Mouse (Mus musculus): ENCODE measurements around the gene Dbnl. TPM values are rescaled to one million over a fixed set of nuclear protein-coding genes. Genes with fewer than 3 reads are reported as not detected.

Gene Dbnl
- total and polyA plus RNA-seq, 3 experiments: 70.3 to 124 (median 77.3) TPM

DNA sequence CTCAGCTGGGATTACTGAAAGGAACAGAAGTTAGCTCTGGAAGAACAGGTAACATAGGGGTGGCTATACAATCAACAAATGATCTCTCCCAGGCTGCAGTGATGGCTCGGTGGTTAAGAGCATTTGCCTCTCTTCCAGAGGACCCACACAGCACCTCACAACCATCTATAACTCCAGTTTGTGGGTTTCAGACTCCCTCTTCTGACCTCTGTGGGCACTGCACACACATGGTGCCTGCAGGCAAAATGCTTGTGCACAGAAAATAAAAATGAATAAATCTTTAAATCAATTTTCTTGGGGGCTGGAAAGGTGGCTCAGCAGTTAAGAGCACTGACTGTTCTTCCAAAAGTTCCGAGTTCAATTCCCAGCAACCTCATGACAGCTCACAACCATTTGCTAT is 9.8 kb upstream of the Dbnl start:
- Histone ChIP-seq H3K4me2 (ENCODE audit: insufficient read depth, low read depth, poor library complexity, severe bottlenecking) (no peak overlapping the region), H3K27ac (ENCODE audit: insufficient read depth, low read depth) (no peak overlapping the region), H3K36me3 (replicated peaks in 1 of 2; ENCODE audit: control insufficient read depth in 1 of 2, insufficient read depth in 1 of 2, low read length in 1 of 2) (peaks cover 14 to 41% of the 10 kb centered on the region in 2 experiments), H3K27me3 (replicated peaks) (no peaks in the 10 kb centered on the region), H3K9me3 (replicated peaks; ENCODE audit: low read length) (no peaks in the 10 kb centered on the region), H3K4me3 (replicated peaks in 1 of 3; ENCODE audit: low read depth in 2 of 3, low read length in 2 of 3, poor library complexity in 1 of 3) (no peak overlapping the region), H3K79me2 (replicated peaks; ENCODE audit: control insufficient read depth, extremely low read depth, insufficient read depth, poor library complexity, severe bottlenecking) (no peaks in the 10 kb centered on the region), H3K9ac (ENCODE audit: insufficient read depth, low read depth) (no peak overlapping the region), H3K4me1 (ENCODE audit: control insufficient read depth in 1 of 2, insufficient read depth in 2 of 2) (no peaks in the 10 kb centered on the region)
- in situ Hi-C loops (cut with MboI; ENCODE audit: low pct_ligation_motif_present, low pct_unique_long_range_greater_than_20kb, low sequenced_read_pairs): no loop called here
- dilution Hi-C loops (cut with MboI; ENCODE audit: extremely low pct_ligation_motif_present, extremely low pct_unique_long_range_greater_than_20kb, low sequenced_read_pairs): no loop called here
- DNase-seq (ENCODE audit: extremely low read depth): no peak
- no peak for TF ChIP-seq JUN (IDR thresholded peaks at IDR 0.05; ENCODE audit: insufficient read depth, low read depth, low read length)
- peak; percentile 64 for TF ChIP-seq SMC3 (IDR thresholded peaks at IDR 0.05; ENCODE audit: low read depth, low read length)
- no peak for TF ChIP-seq CHD1 (IDR thresholded peaks at IDR 0.05; ENCODE audit: low read depth, low read length)
- no peak for TF ChIP-seq USF2 (conservative IDR thresholded peaks at IDR 0.05; ENCODE audit: low read depth, low read length)
- peak; percentile 81 for TF ChIP-seq RAD21 (IDR thresholded peaks at IDR 0.05; ENCODE audit: low read depth, low read length)
- no peak for TF ChIP-seq SIN3A (IDR thresholded peaks at IDR 0.05; ENCODE audit: low read length)
- peak; percentile 30 to 82; a peak in 3 of 4 replicates for TF ChIP-seq CTCF (conservative IDR thresholded peaks at IDR 0.05 in 1 of 2, IDR thresholded peaks at IDR 0.05 in 1 of 2; ENCODE audit: low read depth in 2 of 2, low read length in 2 of 2)
- TF ChIP-seq GABPA (IDR thresholded peaks at IDR 0.05; ENCODE audit: insufficient replicate concordance, low read depth, low read length): no peak

DNA sequence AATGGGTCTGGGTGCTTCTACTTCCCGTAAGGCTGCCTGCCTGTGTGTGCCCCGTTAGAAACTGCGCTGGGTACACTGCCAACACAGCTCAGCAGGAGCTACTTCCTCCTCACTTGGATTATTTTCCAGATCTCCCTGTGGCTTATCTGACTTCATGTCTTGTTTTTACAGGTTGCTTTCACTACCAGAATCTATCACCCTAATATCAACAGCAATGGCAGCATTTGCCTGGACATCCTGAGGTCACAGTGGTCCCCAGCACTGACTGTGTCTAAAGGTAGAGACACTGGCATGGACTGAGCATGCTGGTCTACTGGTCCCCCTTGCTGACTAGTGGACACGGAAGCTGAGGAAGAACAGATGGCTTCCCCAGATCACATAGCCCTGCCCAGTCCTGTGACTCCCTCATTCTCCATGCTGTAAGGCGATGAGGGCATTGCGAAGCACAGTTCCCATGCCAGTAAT is 8.2 kb upstream of the Dbnl start:
- no peak overlapping the region for H3K4me3 ChIP-seq (replicated peaks in 1 of 3; ENCODE audit: low read depth in 2 of 3, low read length in 2 of 3, poor library complexity in 1 of 3)
- dilution Hi-C loops (cut with MboI; ENCODE audit: extremely low pct_ligation_motif_present, extremely low pct_unique_long_range_greater_than_20kb, low sequenced_read_pairs): no loop called here
- H3K9ac ChIP-seq (ENCODE audit: insufficient read depth, low read depth): no peak overlapping the region
- H3K4me1 ChIP-seq (ENCODE audit: control insufficient read depth in 1 of 2, insufficient read depth in 2 of 2): no peaks in the 10 kb centered on the region
- no peaks in the 10 kb centered on the region for H3K9me3 ChIP-seq (replicated peaks; ENCODE audit: low read length)
- no peaks in the 10 kb centered on the region for H3K79me2 ChIP-seq (replicated peaks; ENCODE audit: control insufficient read depth, extremely low read depth, insufficient read depth, poor library complexity, severe bottlenecking)
- H3K27me3 ChIP-seq (replicated peaks): no peaks in the 10 kb centered on the region
- no peak for DNase-seq (ENCODE audit: extremely low read depth)
- H3K4me2 ChIP-seq (ENCODE audit: insufficient read depth, low read depth, poor library complexity, severe bottlenecking): no peak overlapping the region
- H3K27ac ChIP-seq (ENCODE audit: insufficient read depth, low read depth): no peak overlapping the region
- in situ Hi-C loops (cut with MboI; ENCODE audit: low pct_ligation_motif_present, low pct_unique_long_range_greater_than_20kb, low sequenced_read_pairs): loop anchor here (10.0 kb wide), 1 partner anchor 295 kb away; no protein-coding TSS in a partner anchor
- peaks cover 16 to 51% of the 10 kb centered on the region in 2 experiments for H3K36me3 ChIP-seq (replicated peaks in 1 of 2; ENCODE audit: control insufficient read depth in 1 of 2, insufficient read depth in 1 of 2, low read length in 1 of 2)
- TF ChIP-seq NELFE (IDR thresholded peaks at IDR 0.05; ENCODE audit: low read depth, low read length): no peak
- no peak for TF ChIP-seq UBTF (IDR thresholded peaks at IDR 0.05; ENCODE audit: low read depth, low read length)
- TF ChIP-seq HCFC1 (IDR thresholded peaks at IDR 0.05; ENCODE audit: low read depth, low read length): no peak
- no peak for TF ChIP-seq JUN (IDR thresholded peaks at IDR 0.05; ENCODE audit: insufficient read depth, low read depth, low read length)
- TF ChIP-seq BHLHE40 (IDR thresholded peaks at IDR 0.05; ENCODE audit: low read depth, low read length): no peak
- TF ChIP-seq NRF1 (IDR thresholded peaks at IDR 0.05; ENCODE audit: low read depth, low read length): no peak
- no peak for TF ChIP-seq SMC3 (IDR thresholded peaks at IDR 0.05; ENCODE audit: low read depth, low read length)
- no peak for TF ChIP-seq USF2 (conservative IDR thresholded peaks at IDR 0.05; ENCODE audit: low read depth, low read length)
- no peak for TF ChIP-seq CTCF (conservative IDR thresholded peaks at IDR 0.05 in 1 of 2, IDR thresholded peaks at IDR 0.05 in 1 of 2; ENCODE audit: low read depth in 2 of 2, low read length in 2 of 2)
- no peak for TF ChIP-seq JUND (conservative IDR thresholded peaks at IDR 0.05; ENCODE audit: low read depth, low read length)

Measured in CH12.LX (cell line).